Mouse (Mus musculus) midbrain, embryonic 13.5 days (tissue): ENCODE results near the gene Zmynd19. TPM values are rescaled to one million over a fixed set of nuclear protein-coding genes. Genes with fewer than 3 reads are reported as not detected.
"Not testable (repeated sequence)": the region's sequence is repeated elsewhere in the genome, so short reads cannot be mapped to it uniquely, and the experiment has no call there.

Experiments used
- ATAC-seq: fragments of 200-750 bp; cut with Nextera tagmentation; 2 replicates; pipeline ENCODE4 v1.8.0; 2017; ENCODE audit warnings: mild to moderate bottlenecking, moderate TSS enrichment, moderate library complexity
- H3K27ac ChIP-seq: fragments of 300-500 bp; sonication (generic); 2 replicates; pipeline ENCODE4 v1.5.1; 2015; ENCODE audit warnings: inconsistent platforms, mild to moderate bottlenecking, moderate library complexity
- H3K27me3 ChIP-seq: fragments of 300-500 bp; sonication (generic); 2 replicates; pipeline ENCODE4 v1.6.1; 2015; ENCODE audit warnings: mild to moderate bottlenecking, inconsistent platforms
- H3K36me3 ChIP-seq: fragments of 300-500 bp; sonication (generic); 2 replicates; pipeline ENCODE4 v1.6.1; 2015; ENCODE audit warnings: mild to moderate bottlenecking, inconsistent platforms
- H3K4me1 ChIP-seq: fragments of 300-500 bp; sonication (generic); replicated peaks from 2 replicates; pipeline ENCODE4 v1.6.1; 2015; ENCODE audit warnings: inconsistent platforms
- H3K4me2 ChIP-seq: fragments of 300-500 bp; sonication (generic); replicated peaks from 2 replicates; pipeline ENCODE4 v1.6.1; 2015; ENCODE audit warnings: moderate library complexity, mild to moderate bottlenecking, inconsistent platforms
- H3K4me3 ChIP-seq: fragments of 300-500 bp; sonication (generic); replicated peaks from 2 replicates; pipeline ENCODE4 v1.5.1; 2015; ENCODE audit warnings: mild to moderate bottlenecking, inconsistent platforms
- H3K9ac ChIP-seq: fragments of 300-500 bp; sonication (generic); replicated peaks from 2 replicates; pipeline ENCODE4 v1.6.1; 2015; ENCODE audit warnings: mild to moderate bottlenecking, inconsistent platforms
- H3K9me3 ChIP-seq: fragments of 300-500 bp; sonication (generic); 2 replicates; pipeline ENCODE4 v1.6.1; 2016; ENCODE audit warnings: mild to moderate bottlenecking, inconsistent platforms
- WGBS: fragments of 180-500 bp; shearing (Covaris S2); methylation state at CpG from one replicate; pipeline ENCODE4 v1.1.7; 2015; 5-methylcytosine and 5-hydroxymethylcytosine counted together
- polyA plus RNA-seq: library from polyadenylated mRNA; unstranded; fragments of >200 nt; fragmentation: Nextera tagmentation; extraction: Ambion mirVana; gene quantifications from 2 replicates; pipeline ENCODE4 v1.2.1, GENCODE M21; 2015

The Zmynd19 gene
- polyA plus RNA-seq, 1 experiment from 2014 or later: 20.4 TPM

GRCm38 (mm10) chr2:24952537-24953055, 3.0 kb downstream of the Zmynd19 start:
- Histone ChIP-seq H3K9ac (no peak overlapping the region), H3K9me3 (no peaks in the 10 kb centered on the region), H3K27ac (no peak overlapping the region), H3K4me3 (no peak overlapping the region), H3K4me1 (peaks cover 20% of the 10 kb centered on the region), H3K27me3 (peaks cover 3% of the 10 kb centered on the region; the same call in 1 of the 2 replicates), H3K4me2 (no peak overlapping the region), H3K36me3 (peaks cover 59% of the 10 kb centered on the region)
- no peak for ATAC-seq
- 87% methylated on average over 4 of the region's 4 CpGs for WGBS

GRCm38 (mm10) chr2:24960910-24961309, 11.3 kb downstream of the Zmynd19 start:
- ATAC-seq: no peak
- Histone ChIP-seq H3K4me3 (no peak overlapping the region), H3K36me3 (peaks cover 57% of the 10 kb centered on the region), H3K27ac (no peak overlapping the region), H3K4me1 (peaks cover 16% of the 10 kb centered on the region), H3K27me3 (no peaks in the 10 kb centered on the region), H3K9ac (no peak overlapping the region), H3K9me3 (no peaks in the 10 kb centered on the region), H3K4me2 (no peak overlapping the region)
- 32% methylated on average over 3 of the region's 3 CpGs for WGBS

- H3K27ac ChIP-seq: no peak within 1 kb of the TSS
- peak; percentile 96 for ATAC-seq
- H3K27me3 ChIP-seq: no peaks in the 10 kb centered on the region
- H3K9ac ChIP-seq: peak within 1 kb of the TSS; percentile 90
- H3K4me2 ChIP-seq: peak within 1 kb of the TSS; percentile 74
- H3K4me3 ChIP-seq: peak within 1 kb of the TSS; percentile 91
- no peaks in the 10 kb centered on the region for H3K9me3 ChIP-seq
- peaks cover 16% of the 10 kb centered on the region for H3K4me1 ChIP-seq
- under 1% methylated on average over 28 of the region's 28 CpGs for WGBS
- peaks cover 55% of the 10 kb centered on the region for H3K36me3 ChIP-seq
Measured at GRCm38 (mm10) chr2:24962304-24963000, 12.9 kb downstream of the Zmynd19 start, which contains the start of gene Dph7. Dph7 (plus strand) TSS chr2:24962400.

- Histone ChIP-seq H3K27me3 (no peaks in the 10 kb centered on the region), H3K4me1 (peaks cover 15% of the 10 kb centered on the region), H3K36me3 (peaks cover 71% of the 10 kb centered on the region), H3K9ac (no peak overlapping the region), H3K9me3 (no peaks in the 10 kb centered on the region), H3K4me3 (no peak overlapping the region), H3K4me2 (no peak overlapping the region), H3K27ac (no peak overlapping the region)
- WGBS: 90% methylated on average over 4 of the region's 4 CpGs
- ATAC-seq: no peak
Measured at GRCm38 (mm10) chr2:24970386-24970785, 20.8 kb downstream of the Zmynd19 start.

- H3K27me3 ChIP-seq, ATAC-seq, H3K9me3 ChIP-seq: not testable (repeated sequence)
- Histone ChIP-seq H3K27ac (peak overlapping the region; percentile 86), H3K4me2 (peak overlapping the region; percentile 80), H3K9ac (peak overlapping the region; percentile 86), H3K4me1 (peaks cover 24% of the 10 kb centered on the region), H3K36me3 (peaks cover 37% of the 10 kb centered on the region), H3K4me3 (peak overlapping the region; percentile 86)
- 1% methylated on average over 17 of the region's 17 CpGs for WGBS
Measured at GRCm38 (mm10) chr2:24974452-24974851, 24.9 kb downstream of the Zmynd19 start.

GRCm38 (mm10) chr2:24974906-24975703, 25.5 kb downstream of the Zmynd19 start, which contains the start of gene Mrpl41:
Mrpl41 (minus strand) TSS chr2:24975098.
- Histone ChIP-seq H3K27me3 (no peaks in the 10 kb centered on the region), H3K36me3 (peaks cover 31% of the 10 kb centered on the region), H3K9me3 (no peaks in the 10 kb centered on the region), H3K4me3 (peak within 1 kb of the TSS; percentile 86), H3K27ac (peak within 1 kb of the TSS; percentile 91), H3K4me2 (peak within 1 kb of the TSS; percentile 91), H3K9ac (peak within 1 kb of the TSS; percentile 86), H3K4me1 (peaks cover 24% of the 10 kb centered on the region)
- ATAC-seq: peak; percentile 100
- WGBS: 0% methylated on average over 64 of the region's 64 CpGs

GRCm38 (mm10) chr2:24975704-24976297, 26.2 kb downstream of the Zmynd19 start, which contains the start of gene Pnpla7:
Pnpla7 (plus strand) TSS chr2:24976033.
- peak within 1 kb of the TSS; percentile 91 for H3K27ac ChIP-seq
- H3K9ac ChIP-seq: peak within 1 kb of the TSS; percentile 86
- peak within 1 kb of the TSS; percentile 91 for H3K4me2 ChIP-seq
- H3K27me3 ChIP-seq: no peaks in the 10 kb centered on the region
- no peaks in the 10 kb centered on the region for H3K9me3 ChIP-seq
- H3K4me1 ChIP-seq: peaks cover 24% of the 10 kb centered on the region
- ATAC-seq: no peak
- under 1% methylated on average over 16 of the region's 16 CpGs for WGBS
- H3K36me3 ChIP-seq: peaks cover 24% of the 10 kb centered on the region
- H3K4me3 ChIP-seq: peak within 1 kb of the TSS; percentile 86

GRCm38 (mm10) chr2:24976960-24977359, 27.4 kb downstream of the Zmynd19 start:
- WGBS: 96% methylated on average over 5 of the region's 5 CpGs
- ATAC-seq: no peak
- H3K36me3 ChIP-seq: peaks cover 13% of the 10 kb centered on the region
- H3K9me3 ChIP-seq: no peaks in the 10 kb centered on the region
- H3K27ac ChIP-seq: no peak overlapping the region
- H3K27me3 ChIP-seq: no peaks in the 10 kb centered on the region
- H3K4me1 ChIP-seq: peaks cover 24% of the 10 kb centered on the region
- H3K4me3 ChIP-seq: no peak overlapping the region
- no peak overlapping the region for H3K4me2 ChIP-seq
- no peak overlapping the region for H3K9ac ChIP-seq

GRCm38 (mm10) chr2:24987762-24988161, 38.2 kb downstream of the Zmynd19 start:
- no peak overlapping the region for H3K27ac ChIP-seq
- no peaks in the 10 kb centered on the region for H3K27me3 ChIP-seq
- H3K36me3 ChIP-seq: no peaks in the 10 kb centered on the region
- H3K9ac ChIP-seq: no peak overlapping the region
- no peaks in the 10 kb centered on the region for H3K9me3 ChIP-seq
- no peak overlapping the region for H3K4me3 ChIP-seq
- no peaks in the 10 kb centered on the region for H3K4me1 ChIP-seq
- WGBS: 76% methylated on average over 2 of the region's 2 CpGs
- no peak for ATAC-seq
- H3K4me2 ChIP-seq: no peak overlapping the region

GRCm38 (mm10) chr2:24995332-24995731, 45.7 kb downstream of the Zmynd19 start:
- Histone ChIP-seq H3K4me1 (no peaks in the 10 kb centered on the region), H3K9me3 (no peaks in the 10 kb centered on the region), H3K27ac (no peak overlapping the region), H3K27me3 (no peaks in the 10 kb centered on the region), H3K4me2 (no peak overlapping the region), H3K9ac (no peak overlapping the region), H3K4me3 (no peak overlapping the region), H3K36me3 (no peaks in the 10 kb centered on the region)
- no peak for ATAC-seq
- 91% methylated on average over 6 of the region's 6 CpGs for WGBS

GRCm38 (mm10) chr2:24996471-24996870, 46.9 kb downstream of the Zmynd19 start:
- 96% methylated on average over 2 of the region's 2 CpGs for WGBS
- Histone ChIP-seq H3K4me1 (no peaks in the 10 kb centered on the region), H3K27me3 (no peaks in the 10 kb centered on the region), H3K4me2 (no peak overlapping the region), H3K9ac (no peak overlapping the region), H3K4me3 (no peak overlapping the region), H3K36me3 (no peaks in the 10 kb centered on the region), H3K9me3 (no peaks in the 10 kb centered on the region), H3K27ac (no peak overlapping the region)
- ATAC-seq: no peak
